Mouse (Mus musculus): Measurements from ENCODE around the gene Unk. TPM values are rescaled to one million over a fixed set of nuclear protein-coding genes. Genes with fewer than 3 reads are reported as not detected.
A peak's percentile ranks its signal among the peaks of the same experiment; 100 is the strongest.
"Not testable (repeated sequence)": the region's sequence is repeated elsewhere in the genome, so short reads cannot be mapped to it uniquely, and the experiment has no call there.

The Unk gene
- total and polyA plus RNA-seq, 3 experiments: 17.2 to 80.7 (median 50.1) TPM

DNA sequence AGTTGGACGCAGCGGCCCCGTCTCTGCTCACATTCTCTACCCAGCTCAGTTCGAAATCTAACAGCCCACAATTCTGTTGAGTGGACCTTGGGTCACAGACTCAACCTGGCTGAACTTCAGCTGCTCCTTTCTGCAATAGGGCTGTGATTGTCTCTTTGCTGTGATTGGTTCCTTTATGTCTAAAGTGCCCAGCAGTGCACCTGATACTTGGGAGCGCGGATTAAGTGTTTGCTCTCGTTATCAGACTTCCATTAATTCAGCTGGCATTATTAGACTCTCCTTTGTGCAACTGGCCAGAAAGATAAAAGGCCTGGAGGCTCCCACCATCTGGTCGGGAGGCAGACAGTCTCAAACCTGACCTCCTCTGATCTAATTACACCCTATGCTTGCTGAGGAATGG lies 15.3 kb upstream of the Unk start:
- ATAC-seq (ENCODE audit: extremely low read depth, insufficient number of reproducible peaks, low FRiP score, poor library complexity, severe bottlenecking) (peak; percentile 72), DNase-seq (ENCODE audit: low spot score) (peak; percentile 68)

DNA sequence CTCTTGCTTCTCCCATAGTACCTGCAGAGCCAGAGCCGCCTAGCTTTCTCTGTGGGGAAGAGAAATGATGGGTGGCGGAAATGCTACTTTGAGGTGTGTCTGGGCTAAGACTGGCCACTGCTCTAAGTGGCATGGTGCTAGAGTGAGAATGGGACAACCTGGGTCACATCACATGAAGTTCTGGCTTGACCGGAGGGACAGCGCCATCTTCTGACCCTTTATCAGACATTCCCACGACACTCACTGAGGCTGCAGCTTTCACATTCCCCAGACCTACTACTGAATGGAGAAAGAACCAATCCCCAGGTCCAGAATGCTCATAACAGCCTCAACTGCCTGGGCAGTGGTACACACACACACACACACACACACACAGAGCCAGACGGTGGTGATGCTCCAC lies 12.0 kb upstream of the Unk start:
- Histone ChIP-seq H3K4me1 (ENCODE audit: insufficient read depth, low read depth, low read length) (peaks cover 40% of the 10 kb centered on the region), H3K9me3 (replicated peaks) (no peaks in the 10 kb centered on the region), H3K4me3 (ENCODE audit: low read depth, low read length) (no peak overlapping the region), H3K36me3 (replicated peaks) (peaks cover 19% of the 10 kb centered on the region), H3K27me3 (ENCODE audit: insufficient read depth, low read length) (peaks cover 18% of the 10 kb centered on the region)
- ATAC-seq (ENCODE audit: extremely low read depth, insufficient number of reproducible peaks, low FRiP score, poor library complexity, severe bottlenecking): no peak
- DNase-seq (ENCODE audit: low spot score): no peak
- TF ChIP-seq CTCF (IDR thresholded peaks at IDR 0.05; ENCODE audit: low read depth, low read length): peak; percentile 38
- no peak; the same call in 1 of the 2 replicates for TF ChIP-seq POLR2AphosphoS5 (IDR thresholded peaks at IDR 0.05; ENCODE audit: insufficient replicate concordance, low read depth, low read length)

More for the DNA sequence above, 15.3 kb upstream of the Unk start:
- H3K27me3 ChIP-seq (ENCODE audit: insufficient read depth, low read length): peaks cover 24% of the 10 kb centered on the region
- no peak overlapping the region; the same call in 1 of the 2 replicates for H3K4me3 ChIP-seq (ENCODE audit: low read depth, low read length)
- TF ChIP-seq POLR2AphosphoS5 (IDR thresholded peaks at IDR 0.05; ENCODE audit: insufficient replicate concordance, low read depth, low read length): no peak
- peak; percentile 84 for TF ChIP-seq TAL1 (conservative IDR thresholded peaks at IDR 0.05; ENCODE audit: low read depth, low read length)
- peaks cover 17% of the 10 kb centered on the region for H3K36me3 ChIP-seq (replicated peaks)
- H3K4me1 ChIP-seq (ENCODE audit: insufficient read depth, low read depth, low read length): peaks cover 64% of the 10 kb centered on the region
- no peaks in the 10 kb centered on the region for H3K9me3 ChIP-seq (replicated peaks)

DNA sequence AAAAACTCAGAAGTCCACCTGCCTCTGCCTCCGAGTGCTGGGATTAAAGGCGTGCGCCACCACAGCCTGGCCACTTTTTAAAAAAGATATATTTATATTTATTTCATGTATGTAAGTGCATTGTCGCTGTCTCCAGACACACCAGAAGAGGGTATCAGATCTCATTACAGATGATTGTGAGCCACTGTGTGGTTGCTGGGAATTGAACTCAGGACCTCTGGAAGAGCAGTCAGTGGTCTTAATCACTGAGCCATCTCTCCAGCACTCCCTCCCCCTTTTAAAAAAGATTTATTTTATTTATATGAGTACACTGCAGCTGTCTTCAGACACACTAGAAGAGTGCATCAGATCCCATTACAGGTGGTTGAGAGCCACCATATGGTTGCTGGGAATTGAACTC lies 11.3 kb upstream of the Unk start:
- not testable (repeated sequence) for H3K9me3 ChIP-seq (replicated peaks); H3K4me3 ChIP-seq (ENCODE audit: low read depth, low read length); DNase-seq (ENCODE audit: low spot score); ATAC-seq (ENCODE audit: extremely low read depth, insufficient number of reproducible peaks, low FRiP score, poor library complexity, severe bottlenecking)
- H3K36me3 ChIP-seq (replicated peaks): peaks cover 25% of the 10 kb centered on the region
- peaks cover 34% of the 10 kb centered on the region for H3K4me1 ChIP-seq (ENCODE audit: insufficient read depth, low read depth, low read length)
- H3K27me3 ChIP-seq (ENCODE audit: insufficient read depth, low read length): peaks cover 16% of the 10 kb centered on the region

DNA sequence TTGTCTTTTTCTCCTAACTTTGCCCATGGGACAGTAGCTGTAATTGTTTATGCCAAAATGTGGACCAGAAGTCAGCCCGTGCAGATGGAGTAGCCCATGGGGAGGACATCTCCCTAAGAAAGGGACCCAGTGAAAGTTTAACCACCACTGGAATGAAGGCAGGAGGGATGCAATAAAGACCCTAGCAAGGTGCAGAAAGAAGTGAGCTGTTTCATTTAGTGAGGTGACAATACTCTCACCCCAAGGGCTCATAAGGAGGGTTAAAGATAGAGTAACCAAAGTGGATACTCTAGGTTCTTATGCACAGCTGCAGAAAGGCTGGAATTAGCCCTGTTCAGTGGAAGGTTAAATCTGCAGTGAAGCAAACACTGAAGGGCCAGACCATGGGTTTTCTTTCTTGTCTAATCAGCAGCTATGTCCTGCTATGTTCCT lies 10.7 kb upstream of the Unk start:
- Histone ChIP-seq H3K4me1 (ENCODE audit: insufficient read depth, low read depth, low read length) (peaks cover 31% of the 10 kb centered on the region), H3K9me3 (replicated peaks) (no peaks in the 10 kb centered on the region), H3K4me3 (ENCODE audit: low read depth, low read length) (no peak overlapping the region), H3K36me3 (replicated peaks) (peaks cover 27% of the 10 kb centered on the region), H3K27me3 (ENCODE audit: insufficient read depth, low read length) (peaks cover 11% of the 10 kb centered on the region)
- no peak for DNase-seq (ENCODE audit: low spot score)
- ATAC-seq (ENCODE audit: extremely low read depth, insufficient number of reproducible peaks, low FRiP score, poor library complexity, severe bottlenecking): no peak
- no peak for TF ChIP-seq GATA2 (IDR thresholded peaks at IDR 0.05; ENCODE audit: borderline replicate concordance, low read depth, low read length)
- TF ChIP-seq POLR2AphosphoS5 (IDR thresholded peaks at IDR 0.05; ENCODE audit: insufficient replicate concordance, low read depth, low read length): peak; percentile 91; the same call in 1 of the 2 replicates

DNA sequence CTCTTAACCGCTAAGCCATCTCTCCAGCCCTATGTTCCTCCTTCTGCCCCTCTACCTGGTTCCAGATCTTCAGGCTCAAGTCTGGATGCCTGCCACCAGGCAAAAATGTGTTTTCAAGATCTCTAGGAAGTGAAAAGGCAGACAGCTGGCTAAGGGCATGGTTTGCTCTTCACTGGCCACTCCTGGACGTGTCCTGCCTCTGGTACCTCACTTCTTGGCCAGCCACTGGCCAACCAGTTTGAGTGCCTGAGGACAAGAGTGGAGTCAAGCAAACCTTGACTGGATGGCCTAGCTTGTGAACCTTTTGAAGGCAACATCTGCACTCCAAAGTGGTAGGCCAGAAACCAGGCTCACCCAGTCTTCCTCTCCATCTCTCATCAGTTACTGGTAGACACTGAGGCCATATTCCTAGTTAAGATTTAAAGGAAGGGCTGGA lies 10.1 kb upstream of the Unk start:
- ATAC-seq (ENCODE audit: extremely low read depth, insufficient number of reproducible peaks, low FRiP score, poor library complexity, severe bottlenecking): no peak
- H3K27me3 ChIP-seq (ENCODE audit: insufficient read depth, low read length): peaks cover 7% of the 10 kb centered on the region
- H3K4me3 ChIP-seq (ENCODE audit: low read depth, low read length): no peak overlapping the region
- TF ChIP-seq TAL1 (conservative IDR thresholded peaks at IDR 0.05; ENCODE audit: low read depth, low read length) (no peak), POLR2AphosphoS5 (IDR thresholded peaks at IDR 0.05; ENCODE audit: insufficient replicate concordance, low read depth, low read length) (peak; percentile 99)
- peaks cover 26% of the 10 kb centered on the region for H3K4me1 ChIP-seq (ENCODE audit: insufficient read depth, low read depth, low read length)
- H3K36me3 ChIP-seq (replicated peaks): peaks cover 27% of the 10 kb centered on the region
- H3K9me3 ChIP-seq (replicated peaks): no peaks in the 10 kb centered on the region
- no peak for DNase-seq (ENCODE audit: low spot score)

DNA sequence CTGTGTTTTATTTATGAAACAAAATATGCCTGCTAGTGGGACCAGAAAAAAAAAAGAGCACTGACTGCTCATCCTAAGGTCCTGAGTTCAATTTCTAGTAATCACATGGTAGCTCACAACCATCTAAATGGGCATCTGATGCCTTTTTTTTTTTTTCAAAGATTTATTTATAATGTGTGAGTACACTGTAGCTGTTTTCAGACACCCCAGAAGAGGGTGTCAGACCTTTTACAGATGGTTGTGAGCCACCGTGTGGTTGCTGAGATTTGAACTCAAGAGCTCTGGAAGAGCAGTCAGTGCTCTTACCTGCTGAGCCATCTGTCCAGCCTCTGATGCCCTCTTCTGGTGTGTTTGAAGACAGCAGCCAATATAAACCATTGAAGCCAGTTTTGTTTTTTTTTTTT lies 9.6 kb upstream of the Unk start:
- Histone ChIP-seq H3K4me3 (ENCODE audit: low read depth, low read length) (no peak overlapping the region), H3K27me3 (ENCODE audit: insufficient read depth, low read length) (peaks cover 7% of the 10 kb centered on the region), H3K9me3 (replicated peaks) (no peaks in the 10 kb centered on the region), H3K4me1 (ENCODE audit: insufficient read depth, low read depth, low read length) (peaks cover 25% of the 10 kb centered on the region), H3K36me3 (replicated peaks) (peaks cover 27% of the 10 kb centered on the region)
- ATAC-seq (ENCODE audit: extremely low read depth, insufficient number of reproducible peaks, low FRiP score, poor library complexity, severe bottlenecking): no peak
- DNase-seq (ENCODE audit: low spot score): no peak
- 0 out of 2 replicates have a peak, but pooled peaks have one; percentile 9 for TF ChIP-seq CTCF (IDR thresholded peaks at IDR 0.05; ENCODE audit: low read depth, low read length)
- TF ChIP-seq POLR2AphosphoS5 (IDR thresholded peaks at IDR 0.05; ENCODE audit: insufficient replicate concordance, low read depth, low read length): peak; percentile 12; the same call in 1 of the 2 replicates
- no peak for TF ChIP-seq GATA2 (IDR thresholded peaks at IDR 0.05; ENCODE audit: borderline replicate concordance, low read depth, low read length)

DNA sequence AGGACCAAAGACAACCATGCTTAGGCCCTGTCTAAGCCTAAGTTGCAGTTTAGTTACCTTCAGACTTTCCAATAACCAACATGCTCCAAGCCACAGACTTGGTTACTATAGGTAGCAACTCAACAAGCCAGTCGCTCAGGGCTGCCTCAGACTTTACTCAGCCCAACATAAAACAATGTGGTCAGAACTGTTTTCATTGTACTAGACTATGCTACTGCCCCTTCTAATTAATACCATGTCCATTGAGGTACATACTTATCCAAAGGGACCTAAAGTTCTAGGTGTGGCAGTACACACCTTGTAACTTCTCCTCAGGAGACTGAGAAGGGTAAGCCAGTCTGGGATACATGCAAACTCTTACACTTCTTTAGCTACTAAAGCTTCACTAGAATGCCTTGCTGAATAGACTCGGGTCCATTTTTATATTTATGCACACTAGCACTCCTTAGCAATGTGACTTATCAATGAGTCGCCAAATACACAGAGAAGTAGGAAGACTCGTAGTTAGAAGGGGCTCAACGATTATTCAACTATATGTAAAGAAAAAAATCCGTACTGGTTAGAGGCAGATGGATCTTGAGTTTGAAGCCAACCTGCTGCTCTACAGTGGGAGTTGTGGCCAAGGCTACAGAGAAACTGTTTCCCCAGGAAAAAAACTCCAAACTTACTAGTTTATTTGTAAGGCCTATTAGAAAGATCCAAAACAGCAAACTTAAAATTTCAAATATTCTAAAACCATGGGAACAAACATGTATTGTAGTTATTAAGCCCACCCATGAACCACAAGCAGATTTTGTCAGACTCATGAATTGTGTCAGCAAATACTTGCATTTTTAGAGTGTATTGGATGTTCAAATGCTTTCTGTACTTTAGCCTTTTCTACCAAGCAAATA lies 8.5 kb upstream of the Unk start:
- H3K9me3 ChIP-seq (replicated peaks): no peaks in the 10 kb centered on the region
- ATAC-seq (ENCODE audit: extremely low read depth, insufficient number of reproducible peaks, low FRiP score, poor library complexity, severe bottlenecking) (no peak), DNase-seq (ENCODE audit: low spot score) (no peak)
- H3K4me3 ChIP-seq (ENCODE audit: low read depth, low read length): no peak overlapping the region
- H3K4me1 ChIP-seq (ENCODE audit: insufficient read depth, low read depth, low read length): peaks cover 18% of the 10 kb centered on the region
- peaks cover 4% of the 10 kb centered on the region; the same call in 1 of the 2 replicates for H3K27me3 ChIP-seq (ENCODE audit: insufficient read depth, low read length)
- TF ChIP-seq POLR2AphosphoS5 (IDR thresholded peaks at IDR 0.05; ENCODE audit: insufficient replicate concordance, low read depth, low read length) (peak; percentile 77; the same call in 1 of the 2 replicates), GATA2 (IDR thresholded peaks at IDR 0.05; ENCODE audit: borderline replicate concordance, low read depth, low read length) (no peak), CTCF (IDR thresholded peaks at IDR 0.05; ENCODE audit: low read depth, low read length) (no peak), TAL1 (conservative IDR thresholded peaks at IDR 0.05; ENCODE audit: low read depth, low read length) (no peak), GATA1 (IDR thresholded peaks at IDR 0.05; ENCODE audit: borderline replicate concordance, low read length) (no peak)
- peaks cover 27% of the 10 kb centered on the region for H3K36me3 ChIP-seq (replicated peaks)
